Mouse (Mus musculus): ENCODE measurements around the gene Gm136. TPM values are rescaled to one million over a fixed set of nuclear protein-coding genes. Genes with fewer than 3 reads are reported as not detected.
"Not testable (repeated sequence)": the region's sequence is repeated elsewhere in the genome, so short reads cannot be mapped to it uniquely, and the experiment has no call there.

The Gm136 gene
- polyA plus RNA-seq, 1 experiment from 2014 or later: not detected

DNA sequence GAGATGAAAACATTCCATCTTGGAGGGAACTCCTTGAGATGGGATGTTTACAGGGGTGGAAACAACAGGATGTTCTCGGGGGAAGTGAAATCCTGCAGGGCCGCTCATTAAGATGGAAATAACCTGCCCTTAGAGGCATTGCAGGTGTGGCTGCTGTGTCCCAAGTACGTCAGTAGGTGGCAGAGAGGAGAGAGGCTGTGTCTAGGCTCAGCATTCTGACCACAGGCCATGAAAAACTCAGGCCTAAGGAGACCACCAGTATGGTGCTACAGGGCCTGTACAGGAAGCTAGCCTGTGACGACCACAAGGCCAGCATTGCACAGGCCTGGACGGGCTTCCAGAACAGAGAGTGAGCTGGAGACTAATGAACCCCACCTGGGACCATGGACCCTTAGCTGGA, 28.8 kb upstream of the Gm136 start:
- no peak overlapping the region for H3K4me3 ChIP-seq (ENCODE audit: control insufficient read depth in 1 of 2, insufficient read depth in 1 of 2, low read depth in 1 of 2, low read length in 2 of 2)
- H3K9me3 ChIP-seq (ENCODE audit: control insufficient read depth, low read length): no peaks in the 10 kb centered on the region
- no peak overlapping the region for H3K4me2 ChIP-seq (ENCODE audit: low read length)
- H3K27me3 ChIP-seq (ENCODE audit: control insufficient read depth, insufficient read depth, low read length): no peaks in the 10 kb centered on the region
- WGBS: 57% methylated on average over 5 of the region's 5 CpGs
- no peaks in the 10 kb centered on the region for H3K36me3 ChIP-seq (ENCODE audit: control insufficient read depth, insufficient read depth, low read length)
- peaks cover 0 to 5% of the 10 kb centered on the region in 2 experiments; a peak in 1 of 4 replicates for H3K4me1 ChIP-seq (ENCODE audit: control insufficient read depth in 2 of 2, insufficient read depth in 2 of 2, low read length in 2 of 2)
- no peak for ATAC-seq (ENCODE audit: insufficient number of reproducible peaks, insufficient read depth, low FRiP score, low read depth)
- no peak overlapping the region for H3K27ac ChIP-seq (replicated peaks in 1 of 2; ENCODE audit: control insufficient read depth in 1 of 2, insufficient read depth in 1 of 2, low read depth in 2 of 2, low read length in 2 of 2)
- no peak overlapping the region for H3K9ac ChIP-seq (ENCODE audit: low read length)

DNA sequence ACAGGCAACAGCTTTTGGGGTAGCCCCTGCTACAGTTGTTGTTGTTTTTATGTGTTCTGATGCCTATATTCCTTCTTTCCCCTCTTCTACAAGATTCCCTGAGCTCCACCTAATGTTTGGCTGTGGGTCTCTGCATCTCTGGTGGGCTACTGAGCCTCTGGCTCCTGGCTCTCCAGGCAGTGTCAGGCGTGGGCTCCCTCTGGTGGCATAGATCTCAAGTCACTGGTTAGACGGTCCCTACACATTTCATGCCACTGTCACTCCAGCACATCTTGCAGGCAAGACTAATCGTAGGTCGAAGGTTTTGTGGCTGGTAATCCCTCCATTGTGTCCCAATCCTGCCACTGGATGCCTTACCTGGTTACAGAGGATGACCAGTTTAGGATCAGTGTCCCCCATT, 26.7 kb upstream of the Gm136 start:
- Histone ChIP-seq H3K36me3 (ENCODE audit: control insufficient read depth, insufficient read depth, low read length) (no peaks in the 10 kb centered on the region), H3K4me2 (ENCODE audit: low read length) (no peak overlapping the region), H3K9me3 (ENCODE audit: control insufficient read depth, low read length) (no peaks in the 10 kb centered on the region), H3K27me3 (ENCODE audit: control insufficient read depth, insufficient read depth, low read length) (no peaks in the 10 kb centered on the region), H3K4me3 (ENCODE audit: control insufficient read depth in 1 of 2, insufficient read depth in 1 of 2, low read depth in 1 of 2, low read length in 2 of 2) (no peak overlapping the region), H3K4me1 (ENCODE audit: control insufficient read depth in 2 of 2, insufficient read depth in 2 of 2, low read length in 2 of 2) (peaks cover 0 to 5% of the 10 kb centered on the region in 2 experiments; a peak in 1 of 4 replicates), H3K9ac (ENCODE audit: low read length) (no peak overlapping the region), H3K27ac (replicated peaks in 1 of 2; ENCODE audit: control insufficient read depth in 1 of 2, insufficient read depth in 1 of 2, low read depth in 2 of 2, low read length in 2 of 2) (no peak overlapping the region)
- no peak for ATAC-seq (ENCODE audit: insufficient number of reproducible peaks, insufficient read depth, low FRiP score, low read depth)
- WGBS: 29% methylated on average over 4 of the region's 4 CpGs

DNA sequence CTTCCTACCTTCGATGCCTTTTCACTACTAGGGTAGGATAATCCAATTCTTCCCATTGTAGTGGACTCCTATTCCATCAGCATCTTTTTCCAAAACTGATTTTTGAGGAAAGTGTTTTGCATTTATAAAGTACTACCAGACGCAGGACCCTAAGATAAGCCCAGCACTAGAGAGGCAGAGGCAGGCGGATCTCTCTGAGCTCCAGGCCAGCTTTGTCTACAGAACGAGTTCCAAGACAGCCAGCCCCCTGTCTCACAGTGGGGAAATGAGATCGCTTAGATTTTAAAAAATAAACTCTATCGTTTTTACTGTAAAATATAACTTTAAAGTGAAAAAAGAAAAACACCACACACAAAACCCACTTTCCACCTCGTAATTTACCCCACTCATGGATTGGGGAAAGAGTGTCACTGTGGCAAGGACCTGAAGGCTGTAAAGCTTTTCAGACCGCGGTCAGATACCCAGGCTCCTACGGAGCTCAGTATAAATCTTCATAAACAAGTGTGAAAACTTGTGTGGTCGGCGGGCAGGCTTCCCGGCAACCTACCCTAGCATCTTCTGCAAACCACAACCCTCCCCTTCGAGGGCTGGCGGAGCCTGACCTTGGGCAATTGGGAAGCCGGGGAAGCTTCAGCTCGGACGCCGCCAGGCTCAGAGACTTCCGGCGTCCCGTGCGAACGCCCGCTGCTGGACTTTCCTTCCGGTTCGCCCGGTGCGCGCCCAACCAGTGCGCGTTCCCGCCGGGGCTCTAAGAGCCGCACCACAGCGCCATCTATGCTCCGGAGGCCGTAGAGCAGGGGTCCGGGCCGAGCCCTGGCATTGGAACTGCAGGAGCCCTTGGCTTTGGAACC, 21.8 kb upstream of the Gm136 start, which contains the start of gene Smim8:
Gene Smim8, minus strand, starts transcription at position 747 of the 851 bp plus-strand sequence.
- H3K9ac ChIP-seq (ENCODE audit: low read length): peak within 1 kb of the TSS; percentile 86
- H3K4me1 ChIP-seq (ENCODE audit: control insufficient read depth in 2 of 2, insufficient read depth in 2 of 2, low read length in 2 of 2): peaks cover 0 to 5% of the 10 kb centered on the region in 2 experiments; a peak in 1 of 4 replicates
- no peaks in the 10 kb centered on the region for H3K36me3 ChIP-seq (ENCODE audit: control insufficient read depth, insufficient read depth, low read length)
- WGBS: 5% methylated on average over 40 of the region's 40 CpGs
- no peaks in the 10 kb centered on the region for H3K27me3 ChIP-seq (ENCODE audit: control insufficient read depth, insufficient read depth, low read length)
- H3K4me3 ChIP-seq (ENCODE audit: control insufficient read depth in 1 of 2, insufficient read depth in 1 of 2, low read depth in 1 of 2, low read length in 2 of 2): peak within 1 kb of the TSS; percentile 68 to 96
- ATAC-seq (ENCODE audit: insufficient number of reproducible peaks, insufficient read depth, low FRiP score, low read depth): peak; percentile 88
- H3K9me3 ChIP-seq (ENCODE audit: control insufficient read depth, low read length): no peaks in the 10 kb centered on the region
- H3K4me2 ChIP-seq (ENCODE audit: low read length): peak within 1 kb of the TSS; percentile 67
- peak within 1 kb of the TSS; percentile 88 to 95 for H3K27ac ChIP-seq (replicated peaks in 1 of 2; ENCODE audit: control insufficient read depth in 1 of 2, insufficient read depth in 1 of 2, low read depth in 2 of 2, low read length in 2 of 2)

DNA sequence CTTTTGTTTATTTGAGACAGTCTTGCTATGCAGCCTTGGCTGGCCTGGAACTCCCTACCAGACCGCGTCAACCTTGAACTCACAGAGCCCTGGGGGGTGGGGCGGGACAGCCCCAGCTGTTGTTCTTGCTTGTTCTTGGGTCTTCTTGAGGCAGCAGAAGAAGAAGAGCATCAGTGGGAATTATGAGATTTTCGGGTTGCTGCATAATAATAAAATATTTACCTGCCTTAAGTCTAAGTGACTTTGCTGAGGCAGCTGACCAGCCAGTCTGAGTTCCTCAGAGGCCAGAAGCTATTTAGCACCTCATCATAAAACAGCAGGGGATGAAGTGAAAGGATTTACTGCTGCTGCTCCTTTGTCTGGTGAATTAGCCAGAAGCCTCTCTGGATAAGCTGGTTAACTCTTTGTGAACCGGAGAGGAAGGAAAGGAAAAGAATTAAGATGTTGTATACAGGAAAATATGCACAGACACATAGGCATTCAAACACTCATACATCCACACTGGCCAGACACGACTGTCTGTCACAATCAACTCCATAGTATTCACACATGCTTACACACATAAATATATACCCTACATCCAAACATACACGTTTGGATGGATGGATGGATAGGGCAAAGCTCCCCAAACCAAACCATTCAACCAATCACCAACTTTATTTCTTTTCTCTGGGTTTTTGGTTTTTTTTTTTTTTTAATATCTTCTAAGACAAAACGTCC, 15.7 kb upstream of the Gm136 start:
- Histone ChIP-seq H3K36me3 (ENCODE audit: control insufficient read depth, insufficient read depth, low read length) (peaks cover 22% of the 10 kb centered on the region), H3K9ac (ENCODE audit: low read length) (no peak overlapping the region), H3K4me3 (ENCODE audit: control insufficient read depth in 1 of 2, insufficient read depth in 1 of 2, low read depth in 1 of 2, low read length in 2 of 2) (no peak overlapping the region), H3K4me2 (ENCODE audit: low read length) (no peak overlapping the region), H3K9me3 (ENCODE audit: control insufficient read depth, low read length) (no peaks in the 10 kb centered on the region), H3K4me1 (ENCODE audit: control insufficient read depth in 2 of 2, insufficient read depth in 2 of 2, low read length in 2 of 2) (no peaks in the 10 kb centered on the region), H3K27ac (replicated peaks in 1 of 2; ENCODE audit: control insufficient read depth in 1 of 2, insufficient read depth in 1 of 2, low read depth in 2 of 2, low read length in 2 of 2) (no peak overlapping the region), H3K27me3 (ENCODE audit: control insufficient read depth, insufficient read depth, low read length) (no peaks in the 10 kb centered on the region)
- WGBS: 21% methylated on average over 8 of the region's 8 CpGs
- no peak for ATAC-seq (ENCODE audit: insufficient number of reproducible peaks, insufficient read depth, low FRiP score, low read depth)

DNA sequence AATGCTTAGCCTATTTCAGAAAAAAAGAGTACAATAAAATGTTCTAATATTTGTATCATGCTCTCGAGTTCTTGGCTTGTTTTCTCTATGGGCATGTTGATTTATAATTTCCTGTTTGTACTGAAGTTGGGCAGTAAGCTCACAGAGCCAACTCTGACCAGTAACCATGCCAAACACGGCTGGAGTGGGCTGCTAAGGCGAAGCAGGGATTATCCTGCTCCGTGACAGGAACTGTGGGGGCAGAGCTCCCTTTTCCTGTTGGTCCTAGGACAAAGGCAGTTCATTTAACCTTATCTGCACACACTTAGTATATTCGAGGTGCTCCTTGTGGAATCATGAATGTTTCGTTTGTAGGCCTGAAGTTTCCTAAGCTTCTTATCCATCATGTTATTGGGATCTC, 6.8 kb downstream of the Gm136 start:
- WGBS: 29% methylated on average over 6 of the region's 6 CpGs
- Histone ChIP-seq H3K9ac (ENCODE audit: low read length) (no peak overlapping the region), H3K4me2 (ENCODE audit: low read length) (no peak overlapping the region), H3K27ac (replicated peaks in 1 of 2; ENCODE audit: control insufficient read depth in 1 of 2, insufficient read depth in 1 of 2, low read depth in 2 of 2, low read length in 2 of 2) (0 out of 4 replicates have a peak overlapping the region, but pooled peaks of 1 of the 2 experiments have one; percentile 49), H3K4me1 (ENCODE audit: control insufficient read depth in 2 of 2, insufficient read depth in 2 of 2, low read length in 2 of 2) (no peaks in the 10 kb centered on the region), H3K9me3 (ENCODE audit: control insufficient read depth, low read length) (no peaks in the 10 kb centered on the region), H3K27me3 (ENCODE audit: control insufficient read depth, insufficient read depth, low read length) (no peaks in the 10 kb centered on the region), H3K36me3 (ENCODE audit: control insufficient read depth, insufficient read depth, low read length) (no peaks in the 10 kb centered on the region), H3K4me3 (ENCODE audit: control insufficient read depth in 1 of 2, insufficient read depth in 1 of 2, low read depth in 1 of 2, low read length in 2 of 2) (no peak overlapping the region)
- no peak for ATAC-seq (ENCODE audit: insufficient number of reproducible peaks, insufficient read depth, low FRiP score, low read depth)

DNA sequence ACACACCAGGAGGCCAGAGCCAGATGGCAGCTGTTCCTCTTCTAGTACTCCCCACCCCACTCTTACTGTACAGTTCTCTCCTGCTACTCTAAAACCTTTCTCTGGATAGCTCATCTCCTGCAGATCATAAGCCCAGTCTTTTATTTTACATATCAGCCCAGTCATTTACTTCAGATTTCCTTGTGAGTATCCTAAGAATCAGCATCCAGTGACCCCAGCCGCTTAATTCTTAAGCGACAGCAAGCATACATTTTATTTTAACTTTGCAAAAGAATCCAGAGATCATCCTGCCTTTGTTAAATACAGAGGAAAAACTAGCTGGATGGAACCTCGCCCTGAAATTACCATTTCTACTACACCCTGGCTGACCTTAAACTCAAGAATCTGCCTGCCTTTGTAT, 21.6 kb downstream of the Gm136 start:
- Histone ChIP-seq H3K9ac (ENCODE audit: low read length) (no peak overlapping the region), H3K4me1 (ENCODE audit: control insufficient read depth in 2 of 2, insufficient read depth in 2 of 2, low read length in 2 of 2) (peaks cover 3% of the 10 kb centered on the region in 2 experiments; a peak in 2 of 4 replicates), H3K4me3 (ENCODE audit: control insufficient read depth in 1 of 2, insufficient read depth in 1 of 2, low read depth in 1 of 2, low read length in 2 of 2) (no peak overlapping the region), H3K9me3 (ENCODE audit: control insufficient read depth, low read length) (no peaks in the 10 kb centered on the region), H3K4me2 (ENCODE audit: low read length) (no peak overlapping the region), H3K27me3 (ENCODE audit: control insufficient read depth, insufficient read depth, low read length) (no peaks in the 10 kb centered on the region), H3K27ac (replicated peaks in 1 of 2; ENCODE audit: control insufficient read depth in 1 of 2, insufficient read depth in 1 of 2, low read depth in 2 of 2, low read length in 2 of 2) (no peak overlapping the region), H3K36me3 (ENCODE audit: control insufficient read depth, insufficient read depth, low read length) (no peaks in the 10 kb centered on the region)
- ATAC-seq (ENCODE audit: insufficient number of reproducible peaks, insufficient read depth, low FRiP score, low read depth): no peak
- WGBS: 72% methylated on average over 3 of the region's 3 CpGs

DNA sequence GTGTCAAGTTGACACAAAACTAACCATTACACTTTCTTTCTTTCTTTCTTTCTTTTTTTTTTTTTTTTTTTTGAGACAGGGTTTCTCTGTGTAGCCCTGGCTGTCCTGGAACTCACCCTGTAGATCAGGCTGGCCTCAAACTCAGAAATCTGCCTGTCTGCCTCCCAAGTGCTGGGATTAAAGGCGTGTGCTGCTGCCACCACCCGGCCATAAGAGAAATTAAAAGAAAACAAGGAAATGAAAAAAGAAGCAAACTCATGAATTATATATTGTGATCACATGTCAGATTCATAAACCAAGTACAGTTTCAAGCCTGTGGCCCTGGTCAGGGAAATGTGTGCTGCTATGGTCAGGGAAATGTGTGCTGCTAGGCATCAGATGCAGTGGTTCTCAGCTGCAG, 22.6 kb downstream of the Gm136 start:
- 37% methylated on average over 2 of the region's 2 CpGs for WGBS
- H3K27me3 ChIP-seq (ENCODE audit: control insufficient read depth, insufficient read depth, low read length); H3K4me1 ChIP-seq (ENCODE audit: control insufficient read depth in 2 of 2, insufficient read depth in 2 of 2, low read length in 2 of 2); H3K36me3 ChIP-seq (ENCODE audit: control insufficient read depth, insufficient read depth, low read length); H3K4me3 ChIP-seq (ENCODE audit: control insufficient read depth in 1 of 2, insufficient read depth in 1 of 2, low read depth in 1 of 2, low read length in 2 of 2); H3K9ac ChIP-seq (ENCODE audit: low read length); H3K27ac ChIP-seq (replicated peaks in 1 of 2; ENCODE audit: control insufficient read depth in 1 of 2, insufficient read depth in 1 of 2, low read depth in 2 of 2, low read length in 2 of 2); H3K4me2 ChIP-seq (ENCODE audit: low read length); H3K9me3 ChIP-seq (ENCODE audit: control insufficient read depth, low read length); ATAC-seq (ENCODE audit: insufficient number of reproducible peaks, insufficient read depth, low FRiP score, low read depth): not testable (repeated sequence)

Data from heart, embryonic 14.5 days (tissue).